ENCODE assay signal across 13 mouse cellular contexts in the genomic region with DNA sequence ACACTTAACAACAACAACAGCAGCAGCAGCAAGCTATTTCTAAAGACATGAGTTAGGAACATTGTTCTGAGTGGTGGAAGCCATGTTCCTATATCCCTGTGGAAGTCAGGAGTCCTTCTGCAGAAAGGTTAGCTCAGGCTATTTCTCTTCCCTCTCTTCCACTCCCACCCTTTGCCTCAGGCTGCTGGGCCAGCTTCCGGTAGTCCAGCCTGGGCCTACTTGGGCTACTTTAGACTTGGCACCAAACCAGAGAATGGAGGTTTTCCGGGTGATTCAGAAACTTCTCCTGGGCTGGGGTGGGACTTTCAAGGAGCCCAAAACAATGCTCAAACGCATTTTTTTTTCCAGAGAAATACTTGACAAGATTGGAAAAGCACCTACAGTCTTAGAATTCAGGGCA.
DNase-seq lines count a peak whose midpoint lies in the region; ATAC-seq and TF ChIP-seq lines count a peak whose summit lies in the region.
"Had no signal": no experiment of that assay in that cellular context is flagged by ENCODE, and none has a peak within 500 bp of the region (broad histone marks: within the 10 kb centered on the region; RNA-seq: fewer than 3 reads in every experiment).

No protein-coding gene starts in this region.

- in situ Hi-C loops in Patski (cut with MboI; ENCODE audit: low pct_unique_long_range_greater_than_20kb), result loop anchor here (10.0 kb wide), 2 partner anchors 239 to 399 kb away; no protein-coding TSS in a partner anchor

- 58% methylated on average over 3 of the region's 3 CpGs for WGBS in lung, embryonic 14.5 days

- no peak overlapping the region for H3K9ac ChIP-seq in lung, embryonic 14.5 days
- H3K9ac ChIP-seq: forebrain, embryonic 13.5 days; liver, embryonic 15.5 days; midbrain, embryonic 13.5 days had no signal

- no peak overlapping the region for H3K4me2 ChIP-seq in lung, embryonic 14.5 days
- peak overlapping the region; percentile 63 for H3K4me2 ChIP-seq in myocyte (ENCODE audit: low read depth)
- H3K4me2 ChIP-seq: forebrain, embryonic 13.5 days; liver, embryonic 15.5 days; midbrain, embryonic 13.5 days had no signal

- H3K9me3 ChIP-seq in lung, embryonic 14.5 days (ENCODE audit: low read depth, low read length), result no peaks in the 10 kb centered on the region
- H3K9me3 ChIP-seq: forebrain, embryonic 13.5 days; liver, embryonic 15.5 days; midbrain, embryonic 13.5 days had no signal

- no peak overlapping the region for H3K27ac ChIP-seq in lung, embryonic 14.5 days (ENCODE audit: low read depth)
- H3K27ac ChIP-seq: forebrain, embryonic 13.5 days; hindbrain, postnatal 0 days; layer of hippocampus, adult 2 months; liver, embryonic 15.5 days; midbrain, embryonic 13.5 days had no signal

- intact Hi-C loops in heart, postnatal 14 days (cut with DNase I), result loop anchor here (5.0 kb wide), 1 partner anchor 46 kb away; no protein-coding TSS in a partner anchor
- intact Hi-C loops in left cerebral cortex, postnatal 36 days (cut with DNase I), result loop anchor here (5.0 kb wide), 2 partner anchors 241 to 396 kb away; no protein-coding TSS in a partner anchor

- H3K4me1 ChIP-seq in lung, embryonic 14.5 days (ENCODE audit: insufficient read depth), result no peaks in the 10 kb centered on the region
- H3K4me1 ChIP-seq: forebrain, embryonic 13.5 days; liver, embryonic 15.5 days; midbrain, embryonic 13.5 days had no signal

- CTCF ChIA-PET in Patski (lab: Charles Lee), result interaction anchor here (1.0 to 3.2 kb wide), 21 partner anchors 9 to 101 kb away, joined by 3 to 16 read pairs (median 8); a partner anchor contains a TSS

- H3K36me3 ChIP-seq in lung, embryonic 14.5 days (ENCODE audit: insufficient read depth), result peaks cover 37% of the 10 kb centered on the region
- H3K36me3 ChIP-seq in myocyte (ENCODE audit: control insufficient read depth, insufficient read depth), result peaks cover 44% of the 10 kb centered on the region
- H3K36me3 ChIP-seq: liver, embryonic 15.5 days; midbrain, embryonic 13.5 days had no signal

- no peak for TF ChIP-seq POLR2A in myocyte (IDR thresholded peaks at IDR 0.05; ENCODE audit: insufficient read length, low read depth)

- ATAC-seq in Patski, result peak; percentile 5
- ATAC-seq in lung, embryonic 14.5 days (ENCODE audit: insufficient read depth), result 0 out of 2 replicates have a peak, but pooled peaks have one; percentile 21

- POLR2A ChIA-PET in Patski (lab: Charles Lee), result interaction anchor here (0.6 to 1.6 kb wide), 6 partner anchors 72 to 641 kb away, joined by 3 to 7 read pairs (median 4); no protein-coding TSS in a partner anchor

- H3ac ChIP-seq in myocyte (ENCODE audit: control insufficient read depth, insufficient read length), result no peak overlapping the region

- DNase-seq in heart, adult 11 months, result peak; percentile 93
- DNase-seq in heart, postnatal 14 days, result no peak
- peak; percentile 56 for DNase-seq in Patski (ENCODE audit: low read depth, low spot score)
- DNase-seq in lung, embryonic 14.5 days, result peak; percentile 24
- no peak for DNase-seq in testis, postnatal 10 days (ENCODE audit: low spot score)
- no peak for DNase-seq in left cerebral cortex, postnatal 36 days (ENCODE audit: low spot score in 2 of 2)
- DNase-seq in layer of hippocampus, postnatal 36 days, result no peak

- no peak overlapping the region for H3K4me3 ChIP-seq in lung, embryonic 14.5 days (ENCODE audit: low read depth, low read length)
- no peak overlapping the region for H3K4me3 ChIP-seq in myocyte
- H3K4me3 ChIP-seq: forebrain, embryonic 13.5 days; layer of hippocampus, adult 2 months; liver, embryonic 15.5 days; midbrain, embryonic 13.5 days had no signal

- no peaks in the 10 kb centered on the region for H3K27me3 ChIP-seq in Patski
- H3K27me3 ChIP-seq in lung, embryonic 14.5 days (ENCODE audit: insufficient read depth, low read length), result no peaks in the 10 kb centered on the region
- H3K27me3 ChIP-seq in myocyte (ENCODE audit: control insufficient read depth, insufficient read depth, insufficient read length), result no peaks in the 10 kb centered on the region
- H3K27me3 ChIP-seq: liver, embryonic 15.5 days; midbrain, embryonic 13.5 days had no signal

- TF ChIP-seq CTCF in Patski (IDR thresholded peaks at IDR 0.05), result no peak
- no peak for TF ChIP-seq CTCF in lung, embryonic 14.5 days (IDR thresholded peaks at IDR 0.05; ENCODE audit: low read depth)

- H3K79me2 ChIP-seq in myocyte (ENCODE audit: control insufficient read depth, insufficient read depth), result no peaks in the 10 kb centered on the region

TF ChIP-seq in myocyte, 11 proteins besides CTCF, POLR2A, EP300 and RAD21:
- TF ChIP-seq E2F4 (IDR thresholded peaks at IDR 0.05; ENCODE audit: insufficient read depth), result no peak
- no peak for TF ChIP-seq MYOG (IDR thresholded peaks at IDR 0.05; ENCODE audit: control insufficient read depth in 1 of 3, insufficient read depth in 1 of 3, insufficient read length in 2 of 3, low read depth in 2 of 3)
- TF ChIP-seq POLR2AphosphoS2 (IDR thresholded peaks at IDR 0.05; ENCODE audit: insufficient read length, low read depth), result no peak
- no peak for TF ChIP-seq REST (IDR thresholded peaks at IDR 0.05; ENCODE audit: insufficient read depth, insufficient read length)
- TF ChIP-seq SRF (IDR thresholded peaks at IDR 0.05; ENCODE audit: control insufficient read depth, insufficient read length, low read depth), result no peak
- no peak for TF ChIP-seq USF1 (IDR thresholded peaks at IDR 0.05; ENCODE audit: low read depth)
- no peak for TF ChIP-seq MAX (IDR thresholded peaks at IDR 0.05; ENCODE audit: low read depth)
- no peak for TF ChIP-seq MYOD1 (IDR thresholded peaks at IDR 0.05; ENCODE audit: control insufficient read depth in 1 of 3, insufficient read length in 2 of 3, low read depth in 2 of 3)
- no peak for TF ChIP-seq TCF12 (IDR thresholded peaks at IDR 0.05; ENCODE audit: insufficient read depth, poor library complexity, severe bottlenecking)
- TF ChIP-seq CEBPB (IDR thresholded peaks at IDR 0.05; ENCODE audit: insufficient read depth, poor library complexity, severe bottlenecking), result no peak
- TF ChIP-seq TCF3 (IDR thresholded peaks at IDR 0.05; ENCODE audit: insufficient read length, low read depth), result no peak

Comparison
In these comparisons a context has a peak if more than half of its experiments do, and no peak if none do; other contexts are left out.
1. DNase-seq: peak in heart, adult 11 months (single experiment), Patski (single experiment) and lung, embryonic 14.5 days (single experiment); none in heart, postnatal 14 days (0 of 2), testis, postnatal 10 days (single experiment), left cerebral cortex, postnatal 36 days (0 of 2) and layer of hippocampus, postnatal 36 days (0 of 2).